19 mouse cellular contexts compared by ENCODE assay signal in the genomic region with DNA sequence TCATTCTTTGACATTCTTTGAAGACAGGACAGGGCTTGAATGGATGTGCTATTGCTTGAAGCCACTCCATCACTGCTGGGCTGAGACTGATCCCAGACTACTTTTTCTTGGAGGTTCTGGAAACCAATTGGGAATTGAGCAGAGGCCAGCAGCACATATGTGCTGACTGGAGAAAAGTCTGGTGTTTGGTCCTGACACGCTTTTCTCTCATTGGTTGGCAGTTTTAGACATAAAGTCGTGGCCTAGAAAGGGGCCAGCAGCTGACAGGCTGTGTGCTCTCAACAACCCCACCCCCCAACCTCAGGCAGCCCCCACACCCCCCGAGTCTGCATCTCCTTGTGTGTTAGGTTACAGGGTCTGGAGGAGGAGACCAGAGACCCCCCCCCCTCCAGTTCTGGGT. TPM values are rescaled to one million over a fixed set of nuclear protein-coding genes. Genes with fewer than 3 reads are reported as not detected.
DNase-seq lines count a peak whose midpoint lies in the region; ATAC-seq and TF ChIP-seq lines count a peak whose summit lies in the region.
"Had no signal": no experiment of that assay in that cellular context is flagged by ENCODE, and none has a peak within 500 bp of the region (broad histone marks: within the 10 kb centered on the region; RNA-seq: fewer than 3 reads in every experiment).

No protein-coding gene starts in this region.

- ATAC-seq in forebrain, embryonic 14.5 days: peak; percentile 47; the same call in 1 of the 2 replicates
- no peak for ATAC-seq in forebrain, embryonic 11.5 days (replicated peaks; ENCODE audit: low FRiP score)
- 0 out of 2 replicates have a peak, but pooled peaks have one; percentile 8 for ATAC-seq in intestine, embryonic 15.5 days
- ATAC-seq in intestine, postnatal 0 days: no peak
- ATAC-seq in lung, embryonic 16.5 days (ENCODE audit: low read depth): peak; percentile 31; the same call in 1 of the 2 replicates
- ATAC-seq: activated CD4-positive, CD25-positive, alpha-beta regulatory T cell, adult 4 months; liver, embryonic 12.5 days had no signal

- H3K4me2 ChIP-seq in forebrain, embryonic 14.5 days (ENCODE audit: low read length): no peak overlapping the region
- no peak overlapping the region for H3K4me2 ChIP-seq in forebrain, embryonic 11.5 days (ENCODE audit: low read depth, low read length, severe bottlenecking)
- no peak overlapping the region for H3K4me2 ChIP-seq in intestine, embryonic 15.5 days (replicated peaks)
- no peak overlapping the region for H3K4me2 ChIP-seq in intestine, postnatal 0 days (replicated peaks; ENCODE audit: low read depth)
- no peak overlapping the region for H3K4me2 ChIP-seq in lung, embryonic 16.5 days (ENCODE audit: low read depth, low read length)
- H3K4me2 ChIP-seq: heart, embryonic 13.5 days; hindbrain, embryonic 15.5 days; liver, embryonic 12.5 days; midbrain, embryonic 12.5 days had no signal

- H3K27ac ChIP-seq in forebrain, embryonic 14.5 days (ENCODE audit: low read depth, low read length): peak overlapping the region; percentile 27; the same call in 1 of the 2 replicates
- no peak overlapping the region for H3K27ac ChIP-seq in forebrain, embryonic 11.5 days (ENCODE audit: low read depth, low read length)
- H3K27ac ChIP-seq in intestine, embryonic 15.5 days: no peak overlapping the region
- H3K27ac ChIP-seq in intestine, postnatal 0 days (ENCODE audit: low read depth, low read length): no peak overlapping the region
- no peak overlapping the region for H3K27ac ChIP-seq in lung, embryonic 16.5 days (ENCODE audit: low read length)
- H3K27ac ChIP-seq: heart, embryonic 13.5 days; hindbrain, embryonic 15.5 days; liver, embryonic 12.5 days; midbrain, embryonic 12.5 days had no signal

- H3K27me3 ChIP-seq in forebrain, embryonic 14.5 days (replicated peaks; ENCODE audit: control insufficient read depth, insufficient read depth, low read length): no peaks in the 10 kb centered on the region
- H3K27me3 ChIP-seq in forebrain, embryonic 11.5 days (ENCODE audit: control insufficient read depth, insufficient read depth, low read length): no peaks in the 10 kb centered on the region
- 0 out of 2 replicates have a peak, but pooled peaks cover 2% of the 10 kb centered on the region for H3K27me3 ChIP-seq in intestine, embryonic 15.5 days (replicated peaks)
- no peaks in the 10 kb centered on the region for H3K27me3 ChIP-seq in intestine, postnatal 0 days (replicated peaks; ENCODE audit: control insufficient read depth, insufficient read depth, low read length)
- H3K27me3 ChIP-seq in lung, embryonic 16.5 days (ENCODE audit: control insufficient read depth, insufficient read depth, low read depth, low read length): no peaks in the 10 kb centered on the region
- H3K27me3 ChIP-seq: hindbrain, embryonic 15.5 days; midbrain, embryonic 12.5 days had no signal

- no peak overlapping the region for H3K4me3 ChIP-seq in forebrain, embryonic 14.5 days (ENCODE audit: low read depth, low read length)
- H3K4me3 ChIP-seq in forebrain, embryonic 11.5 days (ENCODE audit: low read depth, low read length): no peak overlapping the region
- no peak overlapping the region for H3K4me3 ChIP-seq in intestine, embryonic 15.5 days (replicated peaks)
- no peak overlapping the region for H3K4me3 ChIP-seq in intestine, postnatal 0 days (ENCODE audit: low read depth, low read length)
- H3K4me3 ChIP-seq in lung, embryonic 16.5 days (ENCODE audit: low read length): no peak overlapping the region
- H3K4me3 ChIP-seq: heart, embryonic 13.5 days; hindbrain, embryonic 15.5 days; liver, embryonic 12.5 days; midbrain, embryonic 12.5 days had no signal

- peaks cover 15% of the 10 kb centered on the region; the same call in 1 of the 2 replicates for H3K4me1 ChIP-seq in forebrain, embryonic 14.5 days (ENCODE audit: control insufficient read depth, insufficient read depth, low read length)
- peaks cover 4% of the 10 kb centered on the region; the same call in 1 of the 2 replicates for H3K4me1 ChIP-seq in forebrain, embryonic 11.5 days (replicated peaks; ENCODE audit: control insufficient read depth, insufficient read depth, low read length)
- no peaks in the 10 kb centered on the region for H3K4me1 ChIP-seq in intestine, embryonic 15.5 days (replicated peaks)
- H3K4me1 ChIP-seq in intestine, postnatal 0 days (replicated peaks; ENCODE audit: control insufficient read depth, insufficient read depth, low read length): no peaks in the 10 kb centered on the region
- H3K4me1 ChIP-seq in lung, embryonic 16.5 days (replicated peaks; ENCODE audit: control insufficient read depth, insufficient read depth, low read length): peaks cover 13% of the 10 kb centered on the region

- H3K9me3 ChIP-seq in forebrain, embryonic 14.5 days (replicated peaks; ENCODE audit: control insufficient read depth, low read length): no peaks in the 10 kb centered on the region
- no peaks in the 10 kb centered on the region for H3K9me3 ChIP-seq in forebrain, embryonic 11.5 days (ENCODE audit: control insufficient read depth, low read length)
- no peaks in the 10 kb centered on the region for H3K9me3 ChIP-seq in intestine, embryonic 15.5 days
- no peaks in the 10 kb centered on the region for H3K9me3 ChIP-seq in intestine, postnatal 0 days (ENCODE audit: control insufficient read depth)
- no peaks in the 10 kb centered on the region for H3K9me3 ChIP-seq in lung, embryonic 16.5 days (ENCODE audit: control insufficient read depth, low read length)
- H3K9me3 ChIP-seq: heart, embryonic 13.5 days; hindbrain, embryonic 15.5 days; liver, embryonic 12.5 days; midbrain, embryonic 12.5 days had no signal

- no peak for TF ChIP-seq CTCF in intestine, postnatal 0 days (IDR thresholded peaks at IDR 0.05; ENCODE audit: low read depth)

- DNase-seq in forebrain, embryonic 14.5 days (ENCODE audit: low spot score): peak; percentile 56
- no peak for DNase-seq in forebrain, embryonic 11.5 days (ENCODE audit: low spot score)
- no peak for DNase-seq in lung, postnatal 4 days
- peak; percentile 52 for DNase-seq in layer of hippocampus, adult 9-11 months
- no peak for DNase-seq in neural tube, embryonic 10.5 days (ENCODE audit: extremely low spot score, low spot score)
- DNase-seq: cerebellum, postnatal 25 days; gastrocnemius, postnatal 25 days; kidney, adult 8-10 months; kidney, postnatal 36 days; lung, postnatal 10 days; thymus, adult 2 months had no signal

- H3K9ac ChIP-seq in forebrain, embryonic 14.5 days (ENCODE audit: low read length): no peak overlapping the region
- H3K9ac ChIP-seq in forebrain, embryonic 11.5 days (ENCODE audit: low read length): no peak overlapping the region
- H3K9ac ChIP-seq in intestine, embryonic 15.5 days: no peak overlapping the region
- no peak overlapping the region for H3K9ac ChIP-seq in intestine, postnatal 0 days (ENCODE audit: low read depth, low read length)
- no peak overlapping the region for H3K9ac ChIP-seq in lung, embryonic 16.5 days (ENCODE audit: low read length)
- H3K9ac ChIP-seq: heart, embryonic 13.5 days; hindbrain, embryonic 15.5 days; liver, embryonic 12.5 days; midbrain, embryonic 12.5 days had no signal

- WGBS in forebrain, embryonic 14.5 days: 49% methylated on average over 3 of the region's 3 CpGs
- WGBS in forebrain, embryonic 11.5 days: 72% methylated on average over 3 of the region's 3 CpGs
- WGBS in intestine, embryonic 15.5 days: 43% methylated on average over 3 of the region's 3 CpGs
- 61% methylated on average over 3 of the region's 3 CpGs for WGBS in intestine, postnatal 0 days
- WGBS in lung, embryonic 16.5 days: 52% methylated on average over 3 of the region's 3 CpGs

- H3K36me3 ChIP-seq in forebrain, embryonic 14.5 days (ENCODE audit: control insufficient read depth, insufficient read depth, low read length): no peaks in the 10 kb centered on the region
- no peaks in the 10 kb centered on the region for H3K36me3 ChIP-seq in forebrain, embryonic 11.5 days (ENCODE audit: control insufficient read depth, insufficient read depth, low read length)
- no peaks in the 10 kb centered on the region for H3K36me3 ChIP-seq in intestine, embryonic 15.5 days
- no peaks in the 10 kb centered on the region for H3K36me3 ChIP-seq in intestine, postnatal 0 days (ENCODE audit: control insufficient read depth, insufficient read depth)
- no peaks in the 10 kb centered on the region for H3K36me3 ChIP-seq in lung, embryonic 16.5 days (ENCODE audit: control insufficient read depth, insufficient read depth, low read length)
- H3K36me3 ChIP-seq: heart, embryonic 13.5 days; hindbrain, embryonic 15.5 days; liver, embryonic 12.5 days; midbrain, embryonic 12.5 days had no signal

RNA-seq across cellular contexts. Expression of a gene that starts 17.9 kb away (rescaled TPM):
- 17.0 and 27.9 TPM in 2 replicates for polyA plus RNA-seq in forebrain, embryonic 14.5 days (2014; fragmentation: Nextera tagmentation; extraction: Ambion mirVana)
- polyA plus RNA-seq in forebrain, embryonic 11.5 days (2014; fragmentation: Nextera tagmentation; extraction: Ambion mirVana): 1.9 and 3.5 TPM in 2 replicates
- 0.20 and 0.29 TPM in 2 replicates for polyA plus RNA-seq in intestine, embryonic 15.5 days (2015; fragmentation: Nextera tagmentation; extraction: Ambion mirVana)
- polyA plus RNA-seq in intestine, postnatal 0 days (2015; fragmentation: Nextera tagmentation; extraction: Ambion mirVana): 0.13 and 0.25 TPM in 2 replicates
- polyA plus RNA-seq in lung, embryonic 16.5 days (2015; fragmentation: Nextera tagmentation; extraction: Ambion mirVana): 0.08 TPM in 1 of 2 replicates, not detected in the other
- polyA plus RNA-seq: activated CD4-positive, CD25-positive, alpha-beta regulatory T cell, adult 4 months; thymus, adult 2 months had no signal

Comparison
In these comparisons a context has a peak if more than half of its experiments do, and no peak if none do; other contexts are left out.
1. ATAC-seq: peak in forebrain, embryonic 14.5 days (single experiment), intestine, embryonic 15.5 days (single experiment) and lung, embryonic 16.5 days (single experiment); none in forebrain, embryonic 11.5 days (single experiment) and intestine, postnatal 0 days (single experiment).
2. DNase-seq: peak in forebrain, embryonic 14.5 days (single experiment) and layer of hippocampus, adult 9-11 months (single experiment); none in forebrain, embryonic 11.5 days (single experiment), lung, postnatal 4 days (0 of 2) and neural tube, embryonic 10.5 days (single experiment).